Mouse (Mus musculus) right cerebral cortex, postnatal 14 days (tissue): ENCODE results near the gene Plac8.

ENCODE experiments used
- DNase-seq: peaks from one replicate; pipeline ENCODE4 v3.0.0; 2022

Gene Plac8

GRCm38 (mm10) chr5:100574771-100575170 lies 2.7 kb upstream of the Plac8 start:
- DNase-seq = no peak

- no peak for DNase-seq
Measured at GRCm38 (mm10) chr5:100573256-100573655, 1.2 kb upstream of the Plac8 start.

- no peak for DNase-seq
Measured at GRCm38 (mm10) chr5:100570716-100571115, 1.3 kb downstream of the Plac8 start.

- no peak for DNase-seq
Measured at GRCm38 (mm10) chr5:100569997-100570595, 1.9 kb downstream of the Plac8 start.

- DNase-seq = no peak
Measured at GRCm38 (mm10) chr5:100569250-100569934, 2.7 kb downstream of the Plac8 start.

GRCm38 (mm10) chr5:100568802-100569201 lies 3.2 kb downstream of the Plac8 start:
- DNase-seq = no peak

GRCm38 (mm10) chr5:100568177-100568576 lies 3.9 kb downstream of the Plac8 start:
- DNase-seq = no peak

- DNase-seq = no peak
Measured at GRCm38 (mm10) chr5:100567258-100568032, 4.6 kb downstream of the Plac8 start.

- no peak for DNase-seq
Measured at GRCm38 (mm10) chr5:100566798-100567197, 5.2 kb downstream of the Plac8 start.

- no peak for DNase-seq
Measured at GRCm38 (mm10) chr5:100562702-100563101, 9.3 kb downstream of the Plac8 start.

- no peak for DNase-seq
Measured at GRCm38 (mm10) chr5:100559357-100559756, 12.7 kb downstream of the Plac8 start.

GRCm38 (mm10) chr5:100558783-100559182 lies 13.3 kb downstream of the Plac8 start:
- no peak for DNase-seq

GRCm38 (mm10) chr5:100557537-100557936 lies 14.5 kb downstream of the Plac8 start:
- no peak for DNase-seq

GRCm38 (mm10) chr5:100557019-100557418 lies 15.0 kb downstream of the Plac8 start:
- no peak for DNase-seq

GRCm38 (mm10) chr5:100553426-100553825 lies 18.6 kb downstream of the Plac8 start:
- DNase-seq = no peak

GRCm38 (mm10) chr5:100551952-100552351 lies 20.1 kb downstream of the Plac8 start:
- DNase-seq = no peak

- DNase-seq = no peak
Measured at GRCm38 (mm10) chr5:100550151-100550550, 21.9 kb downstream of the Plac8 start.

- DNase-seq = no peak
Measured at GRCm38 (mm10) chr5:100549311-100549710, 22.7 kb downstream of the Plac8 start.

- no peak for DNase-seq
Measured at GRCm38 (mm10) chr5:100548236-100548635, 23.8 kb downstream of the Plac8 start.

GRCm38 (mm10) chr5:100546294-100547080 lies 25.6 kb downstream of the Plac8 start:
- DNase-seq = peak; percentile 18

- DNase-seq = no peak
Measured at GRCm38 (mm10) chr5:100536638-100537037, 35.4 kb downstream of the Plac8 start.

- DNase-seq = no peak
Measured at GRCm38 (mm10) chr5:100535826-100536225, 36.2 kb downstream of the Plac8 start.

- no peak for DNase-seq
Measured at GRCm38 (mm10) chr5:100526164-100526563, 45.9 kb downstream of the Plac8 start.
